Mouse (Mus musculus) ES-Bruce4 (cell line): Measurements from ENCODE around the gene Cdc37l1.

ENCODE experiments used
- CTCF ChIP-seq: IDR thresholded peaks from one replicate; pipeline ENCODE4 v1.8.1; 2011; ENCODE audit warnings: low read depth, low read length
- EP300 ChIP-seq: IDR thresholded peaks from 2 replicates; pipeline ENCODE4 v1.6.1; 2011; ENCODE audit warnings: low read depth, low read length; ENCODE audit not compliant: insufficient read depth

GRCm38 (mm10) chr19:29052786-29053185, 62.6 kb downstream of the Cdc37l1 start:
- TF ChIP-seq EP300: no peak
- TF ChIP-seq CTCF: no peak
